Mouse (Mus musculus) forebrain, embryonic 16.5 days (tissue): Measurements from ENCODE around the gene Mycbpap. TPM values are rescaled to one million over a fixed set of nuclear protein-coding genes. Genes with fewer than 3 reads are reported as not detected.

Source experiments
- ATAC-seq: fragments of 200-750 bp; cut with Nextera tagmentation; 2 replicates; pipeline ENCODE4 v1.8.0; 2017; ENCODE audit warnings: mild to moderate bottlenecking, moderate library complexity
- H3K27ac ChIP-seq: fragments of 300-500 bp; sonication (generic); 2 replicates; pipeline ENCODE4 v1.5.1; 2014; ENCODE audit warnings: low read length, control low read depth
- H3K27me3 ChIP-seq: fragments of 300-500 bp; sonication (generic); replicated peaks from 2 replicates; pipeline ENCODE4 v1.6.1; 2014; ENCODE audit warnings: low read length; ENCODE audit not compliant: control insufficient read depth, insufficient read depth
- H3K36me3 ChIP-seq: fragments of 300-500 bp; sonication (generic); 2 replicates; pipeline ENCODE4 v1.6.1; 2014; ENCODE audit not compliant: control insufficient read depth, insufficient read depth
- H3K4me1 ChIP-seq: fragments of 300-500 bp; sonication (generic); replicated peaks from 2 replicates; pipeline ENCODE4 v1.6.1; 2014; ENCODE audit warnings: low read length; ENCODE audit not compliant: control insufficient read depth, insufficient read depth
- H3K4me2 ChIP-seq: fragments of 300-500 bp; sonication (generic); 2 replicates; pipeline ENCODE4 v1.6.1; 2014; ENCODE audit warnings: mild to moderate bottlenecking, low read length, control low read depth
- H3K4me3 ChIP-seq: fragments of 300-500 bp; sonication (generic); replicated peaks from 2 replicates; pipeline ENCODE4 v1.5.1; 2014; ENCODE audit warnings: mild to moderate bottlenecking, low read length, control low read depth
- H3K9ac ChIP-seq: fragments of 300-500 bp; sonication (generic); replicated peaks from 2 replicates; pipeline ENCODE4 v1.6.1; 2014; ENCODE audit warnings: low read depth, low read length, control low read depth
- H3K9me3 ChIP-seq: fragments of 300-500 bp; sonication (generic); 2 replicates; pipeline ENCODE4 v1.6.1; 2016; ENCODE audit warnings: low read length; ENCODE audit not compliant: control insufficient read depth
- WGBS: fragments of 180-500 bp; shearing (Covaris S2); extraction: QIAGEN DNeasy Blood & Tissue Kit; methylation state at CpG from one replicate; pipeline ENCODE4 v1.1.7; 2014; 5-methylcytosine and 5-hydroxymethylcytosine counted together
- polyA plus RNA-seq: library from polyadenylated mRNA; unstranded; fragments of >200 nt; fragmentation: Nextera tagmentation; extraction: Ambion mirVana; gene quantifications from 2 replicates; pipeline ENCODE4 v1.2.1, GENCODE M21; 2015

Gene Mycbpap
- 1.9 and 2.6 TPM in 2 replicates for polyA plus RNA-seq

GRCm38 (mm10) chr11:94521219-94521843 lies at the start of gene Mycbpap:
Mycbpap (minus strand) TSS chr11:94521742.
- Histone ChIP-seq H3K27me3 (no peaks in the 10 kb centered on the region), H3K4me1 (peaks cover 8% of the 10 kb centered on the region; the same call in 1 of the 2 replicates), H3K4me3 (peak within 1 kb of the TSS; percentile 52), H3K9me3 (no peaks in the 10 kb centered on the region), H3K36me3 (no peaks in the 10 kb centered on the region), H3K27ac (no peak within 1 kb of the TSS), H3K4me2 (peak within 1 kb of the TSS; percentile 80), H3K9ac (peak within 1 kb of the TSS; percentile 50)
- ATAC-seq = peak; percentile 76
- WGBS = under 1% methylated on average over 42 of the region's 42 CpGs

GRCm38 (mm10) chr11:94570612-94571011 lies 49.1 kb upstream of the Mycbpap start:
- ATAC-seq = no peak
- H3K4me2 ChIP-seq = no peak overlapping the region
- WGBS = 50% methylated on average over 9 of the region's 9 CpGs
- H3K27me3 ChIP-seq = no peaks in the 10 kb centered on the region
- no peak overlapping the region for H3K9ac ChIP-seq
- H3K4me1 ChIP-seq = no peaks in the 10 kb centered on the region
- no peak overlapping the region for H3K4me3 ChIP-seq
- H3K27ac ChIP-seq = no peak overlapping the region
- H3K36me3 ChIP-seq = no peaks in the 10 kb centered on the region
- no peaks in the 10 kb centered on the region for H3K9me3 ChIP-seq

GRCm38 (mm10) chr11:94567326-94567725 lies 45.8 kb upstream of the Mycbpap start:
- H3K27me3 ChIP-seq = peaks cover 8% of the 10 kb centered on the region; the same call in 1 of the 2 replicates
- peaks cover 12% of the 10 kb centered on the region for H3K4me1 ChIP-seq
- 91% methylated on average over 7 of the region's 7 CpGs for WGBS
- H3K4me2 ChIP-seq = no peak overlapping the region
- no peaks in the 10 kb centered on the region for H3K9me3 ChIP-seq
- H3K27ac ChIP-seq = no peak overlapping the region
- H3K4me3 ChIP-seq = no peak overlapping the region
- no peak for ATAC-seq
- no peak overlapping the region for H3K9ac ChIP-seq
- H3K36me3 ChIP-seq = no peaks in the 10 kb centered on the region

- Histone ChIP-seq H3K4me1 (peaks cover 12% of the 10 kb centered on the region), H3K27me3 (peaks cover 8% of the 10 kb centered on the region; the same call in 1 of the 2 replicates), H3K4me3 (no peak overlapping the region), H3K9ac (no peak overlapping the region), H3K4me2 (no peak overlapping the region), H3K9me3 (no peaks in the 10 kb centered on the region), H3K36me3 (no peaks in the 10 kb centered on the region), H3K27ac (no peak overlapping the region)
- no peak for ATAC-seq
- WGBS = 86% methylated on average over 6 of the region's 6 CpGs
These were observed 45.0 kb upstream of the Mycbpap start for GRCm38 (mm10) chr11:94566534-94566933.

- H3K9me3 ChIP-seq = no peaks in the 10 kb centered on the region
- no peak for ATAC-seq
- peak overlapping the region; percentile 47 for H3K4me2 ChIP-seq
- H3K4me1 ChIP-seq = peaks cover 12% of the 10 kb centered on the region
- no peak overlapping the region for H3K9ac ChIP-seq
- WGBS = 9% methylated on average over 16 of the region's 16 CpGs
- H3K36me3 ChIP-seq = no peaks in the 10 kb centered on the region
- peak overlapping the region; percentile 25 for H3K4me3 ChIP-seq
- H3K27ac ChIP-seq = no peak overlapping the region
- peaks cover 8% of the 10 kb centered on the region; the same call in 1 of the 2 replicates for H3K27me3 ChIP-seq
These were observed 43.6 kb upstream of the Mycbpap start for GRCm38 (mm10) chr11:94565151-94565479.

GRCm38 (mm10) chr11:94564437-94565150 lies 43.1 kb upstream of the Mycbpap start, which contains the start of gene Chad:
Chad (plus strand) TSS chr11:94565047.
- Histone ChIP-seq H3K27me3 (peaks cover 8% of the 10 kb centered on the region; the same call in 1 of the 2 replicates), H3K4me2 (peak within 1 kb of the TSS; percentile 47), H3K27ac (no peak within 1 kb of the TSS), H3K36me3 (no peaks in the 10 kb centered on the region), H3K4me3 (peak within 1 kb of the TSS; percentile 25), H3K9ac (peak within 1 kb of the TSS; percentile 23; the same call in 1 of the 2 replicates), H3K4me1 (peaks cover 12% of the 10 kb centered on the region), H3K9me3 (no peaks in the 10 kb centered on the region)
- 2% methylated on average over 35 of the region's 35 CpGs for WGBS
- peak; percentile 59 for ATAC-seq

GRCm38 (mm10) chr11:94563821-94564220 lies 42.3 kb upstream of the Mycbpap start:
- Histone ChIP-seq H3K27ac (no peak overlapping the region), H3K9me3 (no peaks in the 10 kb centered on the region), H3K36me3 (no peaks in the 10 kb centered on the region), H3K9ac (no peak overlapping the region), H3K4me1 (peaks cover 12% of the 10 kb centered on the region), H3K27me3 (peaks cover 8% of the 10 kb centered on the region; the same call in 1 of the 2 replicates), H3K4me3 (no peak overlapping the region), H3K4me2 (peak overlapping the region; percentile 47; the same call in 1 of the 2 replicates)
- ATAC-seq = no peak
- WGBS = 51% methylated on average over 5 of the region's 5 CpGs

GRCm38 (mm10) chr11:94563383-94563782 lies 41.8 kb upstream of the Mycbpap start:
- no peaks in the 10 kb centered on the region for H3K36me3 ChIP-seq
- no peak for ATAC-seq
- peaks cover 8% of the 10 kb centered on the region; the same call in 1 of the 2 replicates for H3K27me3 ChIP-seq
- peaks cover 12% of the 10 kb centered on the region for H3K4me1 ChIP-seq
- H3K9me3 ChIP-seq = no peaks in the 10 kb centered on the region
- WGBS = 99% methylated on average over 5 of the region's 5 CpGs
- H3K4me3 ChIP-seq = no peak overlapping the region
- H3K27ac ChIP-seq = no peak overlapping the region
- no peak overlapping the region for H3K4me2 ChIP-seq
- H3K9ac ChIP-seq = no peak overlapping the region

GRCm38 (mm10) chr11:94558226-94558625 lies 36.7 kb upstream of the Mycbpap start:
- Histone ChIP-seq H3K4me2 (no peak overlapping the region), H3K4me1 (no peaks in the 10 kb centered on the region), H3K4me3 (no peak overlapping the region), H3K9me3 (no peaks in the 10 kb centered on the region), H3K27ac (no peak overlapping the region), H3K9ac (no peak overlapping the region), H3K27me3 (no peaks in the 10 kb centered on the region), H3K36me3 (no peaks in the 10 kb centered on the region)
- 70% methylated on average over 3 of the region's 3 CpGs for WGBS
- ATAC-seq = peak; percentile 47; the same call in 1 of the 2 replicates
